Mouse (Mus musculus): ENCODE results near the gene Foxj1. TPM values are rescaled to one million over a fixed set of nuclear protein-coding genes. Genes with fewer than 3 reads are reported as not detected.

Foxj1 gene
- polyA plus RNA-seq, 1 experiment from 2014 or later: 1.3 TPM

DNA sequence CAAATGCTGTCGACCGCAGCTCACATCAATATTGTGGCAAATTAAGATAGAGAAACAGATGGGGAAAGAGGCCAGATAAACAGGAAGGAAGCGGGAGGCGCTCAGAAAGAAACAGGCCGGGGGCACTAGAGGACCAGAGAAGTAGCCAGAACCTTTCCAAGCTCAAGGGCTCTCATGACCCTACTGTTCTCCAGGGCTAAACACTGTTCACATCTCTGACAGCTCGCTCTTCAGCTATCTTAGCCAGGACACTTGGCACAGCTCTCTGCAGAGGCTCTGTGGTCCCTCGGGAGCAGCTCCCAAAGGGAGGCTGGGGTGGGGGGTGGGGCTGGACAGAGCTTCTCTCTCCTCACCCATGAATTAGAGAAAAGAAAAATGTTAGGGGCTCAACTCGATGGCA, 44.6 kb downstream of the Foxj1 start:
- Histone ChIP-seq H3K9me3 (ENCODE audit: low read depth, low read length) (no peaks in the 10 kb centered on the region), H3K27ac (ENCODE audit: low read depth) (no peak overlapping the region), H3K4me1 (ENCODE audit: insufficient read depth) (no peaks in the 10 kb centered on the region), H3K27me3 (ENCODE audit: insufficient read depth, low read length) (no peaks in the 10 kb centered on the region), H3K36me3 (ENCODE audit: insufficient read depth) (peaks cover 65% of the 10 kb centered on the region), H3K4me2 (no peak overlapping the region), H3K4me3 (ENCODE audit: low read depth, low read length) (no peak overlapping the region), H3K9ac (no peak overlapping the region)
- ATAC-seq (ENCODE audit: insufficient read depth) (no peak), DNase-seq (peak; percentile 26)
- no peak for TF ChIP-seq CTCF (IDR thresholded peaks at IDR 0.05; ENCODE audit: low read depth)
- 55% methylated on average over 8 of the region's 8 CpGs for WGBS

DNA sequence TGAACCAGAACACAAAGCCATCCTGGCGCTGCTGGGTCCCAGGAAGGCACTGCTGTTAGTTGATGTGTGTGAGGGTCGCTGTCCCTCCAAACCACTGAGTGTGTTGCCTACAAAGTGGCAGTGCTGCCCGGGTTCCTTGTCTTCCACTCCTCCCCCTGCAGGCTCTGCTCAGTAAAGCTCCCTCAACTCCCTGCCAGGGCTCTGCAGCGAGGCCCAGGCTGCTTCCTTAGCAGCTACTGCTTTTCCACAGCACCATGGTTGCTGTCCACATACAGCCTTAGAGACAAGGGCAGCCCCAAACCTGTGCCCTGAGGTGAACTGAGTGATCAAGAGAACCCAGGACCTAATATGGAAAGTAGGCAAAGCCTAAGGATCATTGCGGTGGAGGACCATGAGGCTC, 47.8 kb downstream of the Foxj1 start:
- DNase-seq: no peak
- Histone ChIP-seq H3K4me3 (ENCODE audit: low read depth, low read length) (no peak overlapping the region), H3K4me2 (no peak overlapping the region), H3K9ac (no peak overlapping the region), H3K36me3 (ENCODE audit: insufficient read depth) (peaks cover 50% of the 10 kb centered on the region), H3K4me1 (ENCODE audit: insufficient read depth) (no peaks in the 10 kb centered on the region), H3K9me3 (ENCODE audit: low read depth, low read length) (no peaks in the 10 kb centered on the region), H3K27ac (ENCODE audit: low read depth) (no peak overlapping the region), H3K27me3 (ENCODE audit: insufficient read depth, low read length) (peaks cover 23% of the 10 kb centered on the region)
- no peak for ATAC-seq (ENCODE audit: insufficient read depth)
- WGBS: 67% methylated on average over 5 of the region's 5 CpGs
- TF ChIP-seq CTCF (IDR thresholded peaks at IDR 0.05; ENCODE audit: low read depth): no peak

DNA sequence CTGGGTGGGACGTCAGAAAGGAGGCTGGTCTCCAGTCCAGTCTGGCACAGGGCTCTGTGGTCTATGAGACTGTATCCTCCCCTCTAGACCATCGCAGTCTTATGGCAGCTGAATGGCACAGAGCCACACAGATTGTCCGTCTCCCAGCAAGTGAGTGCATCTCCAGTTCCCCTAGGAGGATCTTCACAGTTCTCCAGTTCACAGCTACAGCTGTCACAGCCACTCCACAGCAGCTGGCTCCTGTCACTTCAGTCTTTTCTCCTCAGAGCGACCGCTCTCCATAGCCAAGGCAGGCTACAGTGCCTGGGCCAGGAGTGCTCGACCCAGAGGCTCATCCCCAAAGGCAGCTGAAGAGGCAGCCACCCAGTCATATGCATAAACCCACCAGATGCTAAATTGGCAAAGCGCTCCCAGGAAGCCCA, 49.4 kb downstream of the Foxj1 start:
- TF ChIP-seq CTCF (IDR thresholded peaks at IDR 0.05; ENCODE audit: low read depth): no peak
- H3K27ac ChIP-seq (ENCODE audit: low read depth): no peak overlapping the region; the same call in 1 of the 2 replicates

DNA sequence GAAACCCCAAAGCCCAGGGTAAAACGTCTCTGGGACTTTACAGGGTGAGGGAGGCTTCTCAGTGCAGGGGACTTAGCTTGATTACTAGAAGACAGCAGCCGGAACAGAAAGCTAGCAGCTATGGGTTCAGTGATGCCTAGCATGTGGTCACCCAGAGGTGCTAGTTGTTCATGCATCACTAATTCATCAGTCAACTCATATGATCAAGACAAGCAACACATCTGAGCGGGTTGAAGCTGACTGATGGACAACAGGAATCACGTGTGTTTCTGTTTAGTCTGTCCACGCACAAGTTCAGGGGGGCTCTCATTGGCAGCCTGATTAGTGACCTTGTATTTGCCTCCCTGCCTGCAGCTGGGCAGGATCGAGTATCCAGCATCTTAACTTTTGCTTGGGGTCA, 51.2 kb downstream of the Foxj1 start:
- no peak overlapping the region for H3K27ac ChIP-seq (ENCODE audit: low read depth)
- no peaks in the 10 kb centered on the region for H3K9me3 ChIP-seq (ENCODE audit: low read depth, low read length)
- DNase-seq (no peak), ATAC-seq (ENCODE audit: insufficient read depth) (no peak)
- WGBS: 36% methylated on average over 6 of the region's 6 CpGs
- H3K36me3 ChIP-seq (ENCODE audit: insufficient read depth): peaks cover 18% of the 10 kb centered on the region
- peaks cover 48% of the 10 kb centered on the region for H3K27me3 ChIP-seq (ENCODE audit: insufficient read depth, low read length)
- TF ChIP-seq CTCF (IDR thresholded peaks at IDR 0.05; ENCODE audit: low read depth): no peak
- H3K9ac ChIP-seq: no peak overlapping the region
- H3K4me3 ChIP-seq (ENCODE audit: low read depth, low read length): no peak overlapping the region
- H3K4me1 ChIP-seq (ENCODE audit: insufficient read depth): no peaks in the 10 kb centered on the region
- no peak overlapping the region for H3K4me2 ChIP-seq

More for the DNA sequence above, 49.4 kb downstream of the Foxj1 start:
- Histone ChIP-seq H3K27me3 (ENCODE audit: insufficient read depth, low read length) (peaks cover 39% of the 10 kb centered on the region), H3K4me3 (ENCODE audit: low read depth, low read length) (no peak overlapping the region), H3K4me1 (ENCODE audit: insufficient read depth) (no peaks in the 10 kb centered on the region), H3K9me3 (ENCODE audit: low read depth, low read length) (no peaks in the 10 kb centered on the region), H3K36me3 (ENCODE audit: insufficient read depth) (peaks cover 35% of the 10 kb centered on the region), H3K9ac (no peak overlapping the region), H3K4me2 (no peak overlapping the region)
- ATAC-seq (ENCODE audit: insufficient read depth) (peak; percentile 90), DNase-seq (peak; percentile 90)
- WGBS: 31% methylated on average over 7 of the region's 7 CpGs

DNA sequence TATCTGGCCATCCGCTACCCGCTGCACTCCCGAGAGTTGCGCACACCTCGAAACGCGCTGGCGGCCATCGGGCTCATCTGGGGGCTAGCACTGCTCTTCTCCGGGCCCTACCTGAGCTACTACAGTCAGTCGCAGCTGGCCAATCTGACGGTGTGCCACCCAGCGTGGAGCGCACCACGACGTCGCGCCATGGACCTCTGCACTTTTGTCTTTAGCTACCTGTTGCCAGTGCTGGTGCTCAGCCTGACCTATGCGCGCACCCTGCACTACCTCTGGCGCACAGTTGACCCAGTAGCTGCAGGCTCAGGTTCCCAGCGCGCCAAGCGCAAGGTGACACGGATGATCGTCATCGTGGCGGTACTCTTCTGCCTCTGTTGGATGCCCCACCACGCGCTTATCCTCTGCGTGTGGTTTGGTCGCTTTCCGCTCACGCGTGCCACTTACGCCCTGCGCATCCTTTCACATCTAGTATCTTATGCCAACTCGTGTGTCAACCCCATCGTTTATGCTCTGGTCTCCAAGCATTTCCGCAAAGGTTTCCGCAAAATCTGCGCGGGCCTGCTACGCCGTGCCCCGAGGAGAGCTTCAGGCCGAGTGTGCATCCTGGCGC, 52.2 kb downstream of the Foxj1 start:
- 10% methylated on average over 48 of the region's 48 CpGs for WGBS
- no peak overlapping the region for H3K27ac ChIP-seq (ENCODE audit: low read depth)
- H3K27me3 ChIP-seq (ENCODE audit: insufficient read depth, low read length): peaks cover 48% of the 10 kb centered on the region
- DNase-seq: no peak
- H3K36me3 ChIP-seq (ENCODE audit: insufficient read depth): peaks cover 8% of the 10 kb centered on the region
- ATAC-seq (ENCODE audit: insufficient read depth): no peak
- no peaks in the 10 kb centered on the region for H3K4me1 ChIP-seq (ENCODE audit: insufficient read depth)
- TF ChIP-seq CTCF (IDR thresholded peaks at IDR 0.05; ENCODE audit: low read depth): no peak
- H3K9me3 ChIP-seq (ENCODE audit: low read depth, low read length): no peaks in the 10 kb centered on the region
- H3K4me3 ChIP-seq (ENCODE audit: low read depth, low read length): no peak overlapping the region
- no peak overlapping the region for H3K9ac ChIP-seq
- no peak overlapping the region for H3K4me2 ChIP-seq

DNA sequence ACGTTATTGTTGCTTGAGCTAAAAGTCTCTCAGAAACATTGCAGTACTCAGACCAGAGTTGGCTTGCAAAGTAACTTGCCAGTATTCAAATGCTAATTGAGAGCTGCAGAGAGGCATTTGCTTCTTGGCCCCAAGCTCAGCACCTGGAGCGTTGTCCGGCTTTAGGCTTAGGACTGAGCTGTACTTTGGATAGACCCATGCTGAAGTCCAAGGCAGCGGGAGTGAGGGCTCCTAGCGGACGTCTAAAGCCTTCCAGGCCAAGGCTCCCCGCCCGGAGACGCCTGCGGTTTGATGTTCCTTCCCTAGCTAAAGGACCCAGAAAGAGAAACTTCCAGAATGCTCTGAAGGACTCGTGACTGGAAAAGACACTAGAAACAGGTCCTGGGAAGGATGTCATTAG, 53.1 kb downstream of the Foxj1 start:
- WGBS: 4% methylated on average over 11 of the region's 11 CpGs
- no peaks in the 10 kb centered on the region for H3K36me3 ChIP-seq (ENCODE audit: insufficient read depth)
- peaks cover 48% of the 10 kb centered on the region for H3K27me3 ChIP-seq (ENCODE audit: insufficient read depth, low read length)
- ATAC-seq (ENCODE audit: insufficient read depth) (no peak), DNase-seq (peak; percentile 71)
- H3K27ac ChIP-seq (ENCODE audit: low read depth): no peak overlapping the region
- TF ChIP-seq CTCF (IDR thresholded peaks at IDR 0.05; ENCODE audit: low read depth): peak; percentile 41
- no peaks in the 10 kb centered on the region for H3K4me1 ChIP-seq (ENCODE audit: insufficient read depth)
- H3K9me3 ChIP-seq (ENCODE audit: low read depth, low read length): no peaks in the 10 kb centered on the region
- H3K4me3 ChIP-seq (ENCODE audit: low read depth, low read length): peak overlapping the region; percentile 28; the same call in 1 of the 2 replicates
- H3K9ac ChIP-seq: no peak overlapping the region
- H3K4me2 ChIP-seq: 0 out of 2 replicates have a peak overlapping the region, but pooled peaks have one; percentile 54

DNA sequence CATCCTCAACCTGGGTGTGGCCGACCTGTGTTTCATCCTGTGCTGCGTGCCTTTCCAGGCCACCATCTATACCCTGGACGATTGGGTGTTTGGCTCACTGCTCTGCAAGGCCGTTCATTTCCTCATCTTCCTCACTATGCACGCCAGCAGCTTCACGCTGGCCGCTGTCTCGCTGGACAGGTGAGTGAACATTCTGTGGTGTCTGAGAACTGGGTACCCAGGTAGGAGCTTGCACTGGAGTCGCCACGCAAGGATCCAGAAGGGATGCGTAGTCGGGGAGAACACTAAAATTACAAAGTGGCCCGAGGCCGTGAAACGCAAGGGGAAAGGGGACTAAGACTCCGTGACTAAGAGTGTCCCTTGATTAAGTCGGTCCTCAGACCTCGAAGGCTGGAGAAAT, 53.5 kb downstream of the Foxj1 start:
- Histone ChIP-seq H3K4me3 (ENCODE audit: low read depth, low read length) (peak overlapping the region; percentile 28), H3K9me3 (ENCODE audit: low read depth, low read length) (no peaks in the 10 kb centered on the region), H3K9ac (no peak overlapping the region; the same call in 1 of the 2 replicates), H3K4me2 (peak overlapping the region; percentile 54), H3K27me3 (ENCODE audit: insufficient read depth, low read length) (peaks cover 48% of the 10 kb centered on the region), H3K36me3 (ENCODE audit: insufficient read depth) (no peaks in the 10 kb centered on the region), H3K4me1 (ENCODE audit: insufficient read depth) (no peaks in the 10 kb centered on the region), H3K27ac (ENCODE audit: low read depth) (no peak overlapping the region)
- DNase-seq: no peak
- 4% methylated on average over 18 of the region's 18 CpGs for WGBS
- ATAC-seq (ENCODE audit: insufficient read depth): no peak
- no peak for TF ChIP-seq CTCF (IDR thresholded peaks at IDR 0.05; ENCODE audit: low read depth)
